15 mouse cellular contexts compared by ENCODE assay signal in the genomic region with DNA sequence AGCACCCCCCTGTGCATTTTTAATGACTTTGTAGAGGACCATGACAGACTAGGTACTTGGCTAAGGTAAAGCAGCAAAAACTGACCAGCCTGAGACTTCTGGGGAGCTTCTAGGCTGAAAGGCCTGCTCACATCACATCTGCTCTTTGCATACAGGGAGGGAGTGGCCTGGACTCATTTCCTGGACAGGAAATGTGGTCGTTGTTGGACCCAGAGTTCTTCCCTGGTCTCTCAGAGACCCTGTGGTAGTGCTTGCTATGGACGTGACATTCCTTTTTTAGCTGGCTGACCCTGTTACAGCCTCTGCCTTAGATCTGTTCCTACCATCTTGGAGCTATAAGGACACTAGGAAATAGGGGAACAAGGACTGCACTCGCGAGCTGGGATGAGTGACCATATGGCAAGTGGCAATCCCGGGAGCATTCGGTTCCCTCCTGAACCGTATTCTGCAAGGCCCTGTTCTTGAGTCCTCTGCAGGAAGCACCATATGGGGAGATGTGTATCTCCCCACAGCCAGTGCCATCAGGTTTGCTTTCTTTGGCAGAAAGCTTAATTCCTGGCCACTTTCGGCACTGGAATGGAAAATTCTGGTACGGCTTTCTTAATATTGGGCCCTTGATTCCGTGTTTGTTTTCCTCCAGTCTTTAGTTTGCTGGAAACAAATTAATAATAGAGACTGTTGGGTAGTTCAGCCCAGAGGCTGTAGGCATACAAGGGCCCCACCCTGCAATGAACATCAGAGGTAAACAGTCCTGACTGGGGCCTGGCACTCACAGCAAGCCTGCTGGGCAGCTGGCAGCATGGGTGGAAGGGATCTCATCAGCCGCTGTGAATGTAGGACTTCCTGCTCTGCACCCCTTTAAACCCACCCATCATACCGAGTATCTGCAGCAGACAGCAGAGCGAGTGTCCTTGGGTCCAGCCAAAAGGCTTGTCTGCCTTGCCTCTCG. TPM values are rescaled to one million over a fixed set of nuclear protein-coding genes. Genes with fewer than 3 reads are reported as not detected.
DNase-seq lines count a peak whose midpoint lies in the region; ATAC-seq lines count a peak whose summit lies in the region.
"Had no signal": no experiment of that assay in that cellular context is flagged by ENCODE, and none has a peak within 500 bp of the region (broad histone marks: within the 10 kb centered on the region; RNA-seq: fewer than 3 reads in every experiment).

No protein-coding gene starts in this region.

- ATAC-seq in heart, embryonic 12.5 days (ENCODE audit: insufficient number of reproducible peaks, low FRiP score) = no peak
- no peak for ATAC-seq in midbrain, embryonic 15.5 days (replicated peaks)
- peak; percentile 47; the same call in 1 of the 2 replicates for ATAC-seq in heart, embryonic 16.5 days (replicated peaks; ENCODE audit: extremely low read depth, insufficient read depth, low FRiP score)
- ATAC-seq in stomach, embryonic 16.5 days (ENCODE audit: insufficient read depth, low FRiP score) = no peak
- ATAC-seq in frontal cortex, adult (ENCODE audit: low TSS enrichment) = no peak
- ATAC-seq: CD4-positive, CD25-positive, alpha-beta regulatory T cell, adult 4 months; forebrain, embryonic 16.5 days had no signal

- 0 out of 2 replicates have a peak, but pooled peaks cover 5% of the 10 kb centered on the region for H3K9me3 ChIP-seq in heart, embryonic 12.5 days (replicated peaks)
- H3K9me3 ChIP-seq in midbrain, embryonic 10.5 days (replicated peaks) = no peaks in the 10 kb centered on the region
- H3K9me3 ChIP-seq in midbrain, embryonic 15.5 days = no peaks in the 10 kb centered on the region
- no peaks in the 10 kb centered on the region for H3K9me3 ChIP-seq in heart, embryonic 16.5 days (replicated peaks; ENCODE audit: control insufficient read depth, low read length)
- no peaks in the 10 kb centered on the region for H3K9me3 ChIP-seq in stomach, embryonic 16.5 days (replicated peaks; ENCODE audit: control insufficient read depth, low read length)
- H3K9me3 ChIP-seq: neural tube, embryonic 12.5 days had no signal

- H3K27me3 ChIP-seq in heart, embryonic 12.5 days (replicated peaks) = no peaks in the 10 kb centered on the region
- H3K27me3 ChIP-seq in midbrain, embryonic 10.5 days (ENCODE audit: low read depth, poor library complexity, severe bottlenecking) = no peaks in the 10 kb centered on the region
- no peaks in the 10 kb centered on the region for H3K27me3 ChIP-seq in midbrain, embryonic 15.5 days (replicated peaks)
- no peaks in the 10 kb centered on the region for H3K27me3 ChIP-seq in heart, embryonic 16.5 days (ENCODE audit: control insufficient read depth, insufficient read depth, low read length)
- H3K27me3 ChIP-seq in stomach, embryonic 16.5 days (ENCODE audit: control insufficient read depth, insufficient read depth, low read length) = no peaks in the 10 kb centered on the region
- H3K27me3 ChIP-seq: neural tube, embryonic 12.5 days had no signal

- no peak overlapping the region for H3K4me2 ChIP-seq in heart, embryonic 12.5 days
- H3K4me2 ChIP-seq in midbrain, embryonic 15.5 days = no peak overlapping the region
- no peak overlapping the region for H3K4me2 ChIP-seq in heart, embryonic 16.5 days (ENCODE audit: low read depth, low read length)
- H3K4me2 ChIP-seq in stomach, embryonic 16.5 days (ENCODE audit: low read depth, low read length) = no peak overlapping the region
- H3K4me2 ChIP-seq: neural tube, embryonic 12.5 days had no signal

- H3K36me3 ChIP-seq in heart, embryonic 12.5 days = peaks cover 22% of the 10 kb centered on the region
- H3K36me3 ChIP-seq in midbrain, embryonic 10.5 days = peaks cover 29% of the 10 kb centered on the region
- peaks cover 8% of the 10 kb centered on the region for H3K36me3 ChIP-seq in midbrain, embryonic 15.5 days (replicated peaks)
- peaks cover 13% of the 10 kb centered on the region for H3K36me3 ChIP-seq in heart, embryonic 16.5 days (ENCODE audit: control insufficient read depth, insufficient read depth)
- H3K36me3 ChIP-seq in stomach, embryonic 16.5 days (ENCODE audit: control insufficient read depth, insufficient read depth, low read length) = peaks cover 12% of the 10 kb centered on the region

- WGBS in heart, embryonic 12.5 days = 64% methylated on average over 14 of the region's 14 CpGs
- WGBS in midbrain, embryonic 10.5 days = 88% methylated on average over 14 of the region's 14 CpGs
- WGBS in midbrain, embryonic 15.5 days = 81% methylated on average over 14 of the region's 14 CpGs
- WGBS in heart, embryonic 16.5 days = 67% methylated on average over 14 of the region's 14 CpGs
- 70% methylated on average over 14 of the region's 14 CpGs for WGBS in stomach, embryonic 16.5 days

- no peak overlapping the region for H3K4me3 ChIP-seq in heart, embryonic 12.5 days
- H3K4me3 ChIP-seq in midbrain, embryonic 10.5 days = no peak overlapping the region
- no peak overlapping the region for H3K4me3 ChIP-seq in midbrain, embryonic 15.5 days
- no peak overlapping the region for H3K4me3 ChIP-seq in heart, embryonic 16.5 days (ENCODE audit: low read length)
- no peak overlapping the region for H3K4me3 ChIP-seq in stomach, embryonic 16.5 days (replicated peaks; ENCODE audit: low read length)
- H3K4me3 ChIP-seq: neural tube, embryonic 12.5 days had no signal

- DNase-seq in heart, adult 8-10 months (ENCODE audit: low spot score) = peak; percentile 63
- no peak for DNase-seq in midbrain, embryonic 10.5 days (ENCODE audit: low spot score)
- no peak for DNase-seq in layer of hippocampus, postnatal 10 days (ENCODE audit: low spot score in 2 of 2)
- DNase-seq: adrenal gland, postnatal 36 days; layer of hippocampus, postnatal 36 days; right cerebral cortex, postnatal 25 days had no signal

- no peak overlapping the region for H3K9ac ChIP-seq in heart, embryonic 12.5 days
- no peak overlapping the region for H3K9ac ChIP-seq in midbrain, embryonic 15.5 days
- no peak overlapping the region for H3K9ac ChIP-seq in heart, embryonic 16.5 days (ENCODE audit: low read length)
- no peak overlapping the region for H3K9ac ChIP-seq in stomach, embryonic 16.5 days (ENCODE audit: low read length)
- H3K9ac ChIP-seq: neural tube, embryonic 12.5 days had no signal

- H3K27ac ChIP-seq in heart, embryonic 12.5 days (ENCODE audit: poor library complexity, severe bottlenecking) = no peak overlapping the region
- peak overlapping the region; percentile 38; the same call in 1 of the 2 replicates for H3K27ac ChIP-seq in midbrain, embryonic 10.5 days (replicated peaks)
- H3K27ac ChIP-seq in midbrain, embryonic 15.5 days = no peak overlapping the region
- peak overlapping the region; percentile 65 for H3K27ac ChIP-seq in heart, embryonic 16.5 days (ENCODE audit: low read length)
- peak overlapping the region; percentile 36 for H3K27ac ChIP-seq in stomach, embryonic 16.5 days (ENCODE audit: low read length)
- H3K27ac ChIP-seq: macrophage; neural tube, embryonic 12.5 days had no signal

- peaks cover 14% of the 10 kb centered on the region; the same call in 1 of the 2 replicates for H3K4me1 ChIP-seq in heart, embryonic 12.5 days (replicated peaks)
- peaks cover 6% of the 10 kb centered on the region; the same call in 1 of the 2 replicates for H3K4me1 ChIP-seq in midbrain, embryonic 10.5 days
- H3K4me1 ChIP-seq in midbrain, embryonic 15.5 days = no peaks in the 10 kb centered on the region
- peaks cover 3% of the 10 kb centered on the region; the same call in 1 of the 2 replicates for H3K4me1 ChIP-seq in heart, embryonic 16.5 days (ENCODE audit: control insufficient read depth, insufficient read depth, low read length)
- H3K4me1 ChIP-seq in stomach, embryonic 16.5 days (ENCODE audit: control insufficient read depth, insufficient read depth, low read length) = 0 out of 2 replicates have a peak, but pooled peaks cover 5% of the 10 kb centered on the region
- H3K4me1 ChIP-seq: neural tube, embryonic 12.5 days had no signal

RNA-seq across cellular contexts. Expression of a gene that starts 30.0 kb away (rescaled TPM):
- 10 to 100 TPM; 59.2 to 86.0 (median 63.7) TPM for total RNA-seq in heart, adult 8-10 months (2022)
- 8.2 and 8.9 TPM in 2 replicates for polyA plus RNA-seq in heart, embryonic 12.5 days (2016; fragmentation: Nextera tagmentation; extraction: Ambion mirVana)
- polyA plus RNA-seq in midbrain, embryonic 10.5 days (2016; fragmentation: Nextera tagmentation; extraction: Ambion mirVana) = 10.5 and 11.3 TPM in 2 replicates
- 20.3 and 20.7 TPM in 2 replicates for polyA plus RNA-seq in midbrain, embryonic 15.5 days (2015; fragmentation: Nextera tagmentation; extraction: Ambion mirVana)
- 6.9 and 11.6 TPM in 2 replicates for polyA plus RNA-seq in heart, embryonic 16.5 days (2015; fragmentation: Nextera tagmentation; extraction: Ambion mirVana)
- polyA plus RNA-seq in stomach, embryonic 16.5 days (2015; fragmentation: Nextera tagmentation; extraction: Ambion mirVana) = 16.1 and 16.9 TPM in 2 replicates
- 10 to 100 TPM; 73.4 to 79.8 TPM for total RNA-seq in layer of hippocampus, postnatal 10 days (2021)

Comparison
In these comparisons a context has a peak if more than half of its experiments do, and no peak if none do; other contexts are left out.
1. H3K27ac ChIP-seq: peak in midbrain, embryonic 10.5 days (single experiment), heart, embryonic 16.5 days (single experiment) and stomach, embryonic 16.5 days (single experiment); none in heart, embryonic 12.5 days (single experiment) and midbrain, embryonic 15.5 days (single experiment).